Mouse (Mus musculus): ENCODE measurements around the gene Pkp4.
A peak's percentile ranks its signal among the peaks of the same experiment; 100 is the strongest.

Gene Pkp4

DNA sequence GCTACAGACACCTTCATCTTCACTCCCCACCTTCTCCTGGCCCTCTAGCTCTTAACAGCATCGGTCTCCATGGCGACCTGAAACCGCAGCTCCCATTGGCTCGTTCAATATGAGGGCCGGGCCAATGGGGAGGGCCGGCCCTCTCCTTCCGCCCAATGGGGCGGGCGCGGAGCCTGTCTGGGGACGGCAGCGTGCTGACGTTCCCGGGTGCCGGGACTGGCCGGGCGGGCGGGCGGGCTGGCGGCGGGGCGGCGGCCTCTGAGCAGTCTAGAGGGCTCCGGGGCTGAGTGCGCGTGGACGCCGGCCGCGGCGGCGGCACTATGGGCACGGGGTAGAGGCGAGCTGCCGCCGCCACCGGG, at the start of gene Pkp4, which contains the start of gene Ccdc148:
Gene Pkp4, plus strand, starts transcription at position 246 of the 359 bp plus-strand sequence.
Gene Ccdc148, minus strand, starts transcription at position 79 of the 359 bp plus-strand sequence.
- DNase-seq (ENCODE audit: low spot score) = peak; percentile 86

DNA sequence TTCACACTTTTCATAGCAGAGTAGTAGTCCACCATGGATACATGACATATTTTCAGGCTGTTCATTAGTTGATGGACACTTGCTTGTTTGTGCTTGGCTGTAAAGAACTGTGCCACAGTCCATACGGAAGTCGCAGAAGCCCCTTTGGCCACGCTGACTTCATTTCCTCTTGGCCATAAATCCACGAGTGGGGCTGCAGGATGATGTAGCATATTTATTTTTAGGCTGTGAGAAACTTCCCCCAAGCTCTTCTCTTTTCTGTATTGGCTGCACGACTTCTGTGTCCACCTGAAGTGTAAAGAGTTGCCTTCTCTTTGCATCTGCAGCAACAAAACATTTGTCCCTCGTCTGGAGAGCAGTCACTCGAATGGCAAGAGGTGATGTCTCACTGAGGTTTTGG, 31.6 kb upstream of the Pkp4 start:
- DNase-seq (ENCODE audit: low spot score) = no peak

DNA sequence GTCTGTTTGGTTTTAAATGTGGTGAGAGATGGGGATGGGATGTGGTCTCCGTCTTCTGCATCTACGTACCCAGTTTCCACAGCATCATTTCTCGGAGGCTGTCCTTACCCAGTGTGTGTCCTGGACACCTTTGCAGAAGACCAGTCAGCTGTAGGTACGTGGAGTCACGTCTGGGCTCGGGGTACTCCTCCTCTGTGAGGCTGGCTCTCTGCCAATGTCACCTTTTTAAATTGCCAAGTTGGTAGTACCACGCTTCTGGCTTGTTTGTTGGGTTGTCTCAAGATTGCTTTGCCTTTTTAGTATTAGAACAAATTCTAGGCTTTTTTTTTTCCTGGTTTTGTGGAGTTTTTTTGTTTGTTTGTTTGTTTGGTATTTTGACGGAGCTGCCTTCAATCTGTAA, 30.8 kb upstream of the Pkp4 start:
- no peak for DNase-seq (ENCODE audit: low spot score)

DNA sequence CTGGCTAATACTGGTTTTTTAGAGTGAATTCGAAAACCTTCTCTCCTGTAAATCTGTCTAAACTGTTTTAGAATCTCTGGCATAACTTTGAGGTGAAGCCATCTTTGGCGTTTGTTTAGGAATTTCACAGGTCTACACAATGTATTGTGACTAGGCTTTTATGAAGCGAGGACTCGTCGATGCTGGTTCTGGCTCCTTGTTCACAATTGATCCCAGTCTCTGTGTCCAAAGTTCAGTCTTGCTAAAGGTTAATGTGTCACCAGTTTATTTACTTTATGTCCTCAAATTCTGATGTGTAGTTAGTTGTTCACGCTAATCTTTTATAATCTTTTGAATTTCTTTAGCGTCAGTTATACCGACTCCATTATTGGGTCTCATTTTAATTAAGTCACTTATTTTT, 29.6 kb upstream of the Pkp4 start:
- DNase-seq (ENCODE audit: low spot score) = no peak

DNA sequence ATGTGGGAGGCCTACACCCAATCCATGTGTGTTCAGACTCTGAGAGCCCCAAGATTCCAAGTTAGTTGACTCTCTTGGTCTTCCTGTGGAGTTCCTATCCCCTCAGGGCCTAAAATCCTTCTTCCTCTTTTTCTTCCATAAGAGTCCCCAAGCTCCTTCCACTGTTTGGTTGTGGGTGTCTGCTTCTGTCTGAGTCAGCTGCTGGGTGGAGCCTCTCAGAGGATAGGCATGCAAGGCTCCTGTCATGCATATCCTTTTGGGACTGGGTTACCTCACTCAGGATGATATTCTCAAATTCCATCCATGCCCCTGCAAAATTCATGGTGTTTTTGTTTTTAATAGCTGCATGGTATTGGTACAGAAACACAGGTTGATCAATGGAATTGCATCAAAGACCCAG, 5.2 kb upstream of the Pkp4 start:
- no peak for DNase-seq (ENCODE audit: low spot score)

DNA sequence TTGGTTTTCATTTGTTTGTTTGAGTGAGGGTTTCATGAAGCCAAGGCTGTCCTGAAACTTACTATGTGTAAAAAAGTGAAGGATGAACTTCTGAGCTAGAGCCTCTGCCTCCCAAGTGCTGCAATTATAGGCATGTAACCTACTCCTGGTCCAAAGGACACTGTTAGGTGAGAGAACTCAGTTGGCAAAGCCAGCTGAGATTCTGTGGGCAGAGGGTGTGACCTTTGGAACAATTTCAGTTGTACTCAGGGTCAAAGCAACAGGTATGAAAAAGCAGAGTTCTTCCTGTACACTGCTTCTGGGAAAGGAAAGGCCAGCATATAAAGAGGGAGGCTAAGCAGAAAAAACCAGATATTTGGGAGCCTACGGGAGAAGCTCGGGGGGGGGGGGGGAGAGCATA, 2.5 kb upstream of the Pkp4 start:
- DNase-seq (ENCODE audit: low spot score) = no peak

DNA sequence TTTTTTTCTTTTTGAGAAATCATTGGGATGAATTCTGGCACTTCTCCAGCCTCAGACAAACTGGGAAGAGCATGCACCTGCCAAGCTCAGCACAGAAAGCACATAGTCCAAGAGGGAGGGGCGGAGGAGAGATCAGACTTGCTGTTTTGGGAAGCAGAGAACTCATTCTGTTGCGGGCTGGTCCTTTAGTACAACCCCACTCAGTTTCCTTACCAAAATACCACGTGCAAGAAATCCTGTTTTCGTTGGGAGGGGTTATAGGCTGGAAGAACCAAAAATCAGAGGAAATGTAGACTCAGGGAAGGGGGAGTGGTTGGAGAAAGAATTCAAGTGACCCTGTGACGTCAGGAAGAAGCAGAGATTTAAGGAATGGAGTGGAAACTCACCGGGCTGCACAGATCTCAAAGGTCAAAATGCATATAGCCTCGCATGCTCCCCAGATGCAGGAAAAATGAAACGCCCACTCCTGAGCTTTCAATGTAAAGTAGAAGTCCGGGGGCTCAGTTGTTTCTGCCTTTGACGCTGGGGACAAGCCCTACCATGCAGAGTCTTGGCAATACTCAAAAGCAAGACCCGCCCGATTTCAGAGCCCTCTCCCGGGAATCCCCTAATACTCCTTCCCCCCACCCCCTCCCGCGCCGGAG, 567 bp upstream of the Pkp4 start:
- DNase-seq (ENCODE audit: low spot score) = no peak

DNA sequence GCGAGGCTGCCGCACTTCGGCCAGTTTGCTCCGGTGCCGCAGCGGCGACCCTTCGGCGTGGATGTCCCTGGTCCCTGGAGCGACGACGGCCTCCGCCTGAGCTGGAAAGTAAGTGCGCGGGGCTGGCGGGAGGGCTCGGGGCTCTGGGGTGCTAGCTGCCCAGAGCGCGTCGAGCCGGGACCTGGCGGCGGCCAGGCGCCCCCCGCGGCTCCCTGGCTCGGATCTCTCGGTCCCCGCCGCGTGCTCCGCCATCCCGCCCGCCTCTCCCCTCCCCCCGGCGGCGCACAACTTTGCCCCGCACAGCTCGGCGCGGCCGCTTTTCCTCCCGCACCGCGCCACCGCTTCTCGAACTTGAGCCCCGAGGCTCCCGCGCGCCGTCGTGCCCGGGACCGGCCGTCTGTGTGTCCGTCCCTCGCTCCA, 381 bp downstream of the Pkp4 start:
- DNase-seq (ENCODE audit: low spot score) = peak; percentile 5

DNA sequence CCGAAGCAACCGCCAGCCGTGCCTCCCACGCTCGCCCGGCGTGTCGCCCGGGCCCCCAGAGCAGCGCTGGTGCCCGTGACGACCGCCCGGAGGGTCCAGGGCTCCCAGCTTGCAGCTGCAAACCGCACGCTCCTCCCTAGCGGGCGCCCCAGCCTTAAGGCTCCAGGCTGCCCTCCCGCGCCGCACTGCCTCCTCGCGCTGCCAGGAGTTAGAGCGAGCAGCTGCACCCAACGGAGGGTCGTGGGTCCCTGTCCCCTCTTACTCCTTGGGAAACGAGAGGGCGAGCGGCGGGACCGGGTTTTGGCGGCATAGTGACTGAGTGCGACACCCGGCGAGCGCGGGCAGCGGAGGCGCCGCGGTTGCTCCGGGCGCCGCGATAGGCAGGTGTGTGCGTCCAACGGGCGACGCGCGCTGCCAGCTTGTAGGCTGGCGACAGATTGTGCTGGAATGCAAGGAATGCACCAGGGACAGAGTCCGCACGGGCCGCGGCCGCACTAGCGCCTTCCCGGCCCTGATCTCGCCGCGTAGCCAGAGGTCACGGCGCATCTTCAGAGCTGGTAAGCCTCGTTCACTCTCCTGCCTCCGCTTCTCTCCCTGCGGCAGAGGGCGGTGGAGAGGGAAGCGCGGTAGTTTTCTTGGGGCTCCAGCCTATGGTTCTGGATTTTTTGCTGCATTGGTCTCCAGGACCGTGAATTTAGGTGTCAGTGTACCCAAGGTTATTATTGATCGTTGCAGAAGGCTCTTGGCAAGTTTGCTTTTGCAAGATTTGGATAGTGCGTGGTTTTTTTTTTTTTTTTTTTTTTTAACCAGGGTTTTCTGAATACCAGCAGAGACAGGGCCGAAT, 1.0 kb downstream of the Pkp4 start:
- DNase-seq (ENCODE audit: low spot score) = peak; percentile 38

DNA sequence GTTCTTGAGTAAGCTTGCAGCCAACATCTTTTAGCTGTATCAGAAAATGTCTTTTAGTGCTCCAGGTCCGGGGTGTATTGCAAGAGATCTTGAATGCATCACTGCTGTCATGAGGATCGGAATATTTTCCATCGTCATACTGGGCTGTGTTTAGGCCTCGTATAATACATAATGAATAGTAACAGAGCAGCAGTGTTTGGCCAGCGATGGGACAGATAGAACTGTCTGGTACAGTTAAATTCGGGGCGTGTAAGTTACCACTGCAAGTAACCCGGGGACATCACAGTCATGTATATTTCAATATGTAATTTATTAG, 1.6 kb downstream of the Pkp4 start:
- no peak for DNase-seq (ENCODE audit: low spot score)

DNA sequence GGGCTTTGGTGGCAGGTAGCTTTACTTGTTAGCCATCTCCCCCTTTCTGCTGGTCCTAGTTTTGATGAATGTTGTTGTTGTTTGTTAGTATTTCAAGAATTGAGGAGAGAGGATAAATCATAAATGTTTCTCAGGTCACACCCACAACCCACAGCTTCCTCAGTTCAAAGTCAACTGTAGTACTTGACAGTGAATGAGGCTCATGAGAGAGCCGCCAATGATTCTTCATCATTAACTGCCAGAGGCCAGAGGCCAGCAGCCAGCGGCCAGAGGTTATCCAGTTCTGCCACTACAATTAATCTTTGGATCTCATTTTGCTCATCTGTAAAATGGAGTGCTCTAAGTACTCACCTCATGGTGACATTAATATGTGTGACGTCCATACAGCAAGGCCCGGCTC, 6.3 kb downstream of the Pkp4 start:
- no peak for DNase-seq (ENCODE audit: low spot score)

DNA sequence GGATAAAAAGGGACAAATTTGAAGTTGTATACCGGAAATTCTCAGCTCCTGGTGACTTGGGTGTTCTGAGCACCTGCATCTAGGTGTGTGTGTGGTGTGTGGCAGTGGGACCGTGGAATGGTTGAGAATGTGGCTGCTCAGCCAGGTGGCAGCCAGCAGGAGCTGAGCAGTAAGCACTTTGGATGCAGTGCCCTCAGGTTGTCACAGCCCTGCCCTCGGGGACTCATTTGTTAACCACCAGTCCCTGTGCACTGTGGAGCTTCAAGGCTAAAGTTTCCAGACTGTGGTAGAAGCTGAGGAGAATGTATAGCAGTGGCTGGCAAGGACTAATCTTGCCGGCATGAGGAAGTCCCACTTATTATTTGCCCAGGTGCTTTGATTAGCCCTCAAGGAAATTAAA, 7.2 kb downstream of the Pkp4 start:
- DNase-seq (ENCODE audit: low spot score) = no peak

DNA sequence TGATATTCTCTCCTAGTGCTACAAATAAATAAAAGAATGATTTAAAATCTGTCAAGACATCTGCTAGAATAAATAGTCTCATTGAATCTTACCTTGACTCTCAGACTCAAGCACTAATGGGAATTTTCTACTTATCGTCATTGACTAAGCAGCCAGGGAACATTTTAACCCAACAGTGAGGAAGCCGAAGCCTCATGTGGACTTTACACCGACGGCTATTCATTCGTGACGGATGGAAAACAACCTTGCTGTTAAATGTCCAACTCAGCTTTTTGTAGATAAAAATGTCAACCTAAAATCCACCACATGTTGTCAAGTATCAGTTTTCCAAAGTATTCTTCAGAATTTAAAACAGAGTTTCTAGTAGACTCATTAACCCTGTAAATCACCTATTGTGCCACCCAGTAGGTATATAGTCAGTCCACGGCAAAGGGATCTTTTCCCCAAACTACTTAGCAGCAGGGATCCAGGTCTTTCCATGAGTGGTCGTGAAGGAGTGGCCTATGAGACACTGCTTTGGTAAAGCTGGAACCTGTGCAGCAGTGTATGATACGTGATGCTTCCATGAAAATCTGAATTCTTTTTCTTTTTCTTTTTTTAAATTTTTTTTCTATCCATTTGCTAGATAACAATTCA, 9.0 kb downstream of the Pkp4 start:
- DNase-seq (ENCODE audit: low spot score) = no peak

DNA sequence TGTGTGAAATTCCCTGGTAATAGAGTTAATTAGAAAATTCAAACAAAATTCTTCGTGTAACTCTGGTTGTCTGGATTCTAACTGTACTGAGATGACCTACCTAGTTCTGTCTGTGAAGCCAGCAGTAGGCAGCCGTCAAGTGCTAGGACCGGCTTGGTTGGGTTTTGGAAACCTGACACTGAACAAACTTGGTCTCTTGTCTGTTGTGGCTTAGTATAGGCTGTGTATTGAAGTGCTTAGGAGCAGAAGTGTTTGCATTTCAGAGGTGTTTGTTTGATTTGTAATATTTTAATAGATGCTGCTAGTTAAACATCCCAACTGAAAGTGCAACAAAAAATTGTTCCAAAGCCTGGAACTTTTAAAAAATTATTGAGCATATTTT, 9.5 kb downstream of the Pkp4 start:
- DNase-seq (ENCODE audit: low spot score) = no peak

DNA sequence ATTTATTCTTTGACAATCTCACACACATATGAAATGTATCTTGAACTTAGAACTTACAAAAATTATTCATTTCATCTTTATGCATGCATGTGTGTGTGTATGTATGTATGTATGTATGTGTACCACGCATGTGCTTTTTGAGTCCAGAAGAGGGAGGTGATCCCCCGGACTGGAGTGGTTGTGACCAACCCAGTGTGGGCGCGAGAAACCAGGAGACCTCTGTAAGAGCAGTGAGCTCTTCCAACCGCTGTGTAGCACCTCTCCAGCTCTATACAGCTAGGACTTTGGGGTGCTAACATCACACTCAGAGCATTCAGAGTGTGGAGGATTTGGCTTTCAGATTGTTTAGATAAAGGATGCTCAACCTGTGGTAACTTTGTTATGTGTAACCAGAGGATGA, 9.9 kb downstream of the Pkp4 start:
- no peak for DNase-seq (ENCODE audit: low spot score)

DNA sequence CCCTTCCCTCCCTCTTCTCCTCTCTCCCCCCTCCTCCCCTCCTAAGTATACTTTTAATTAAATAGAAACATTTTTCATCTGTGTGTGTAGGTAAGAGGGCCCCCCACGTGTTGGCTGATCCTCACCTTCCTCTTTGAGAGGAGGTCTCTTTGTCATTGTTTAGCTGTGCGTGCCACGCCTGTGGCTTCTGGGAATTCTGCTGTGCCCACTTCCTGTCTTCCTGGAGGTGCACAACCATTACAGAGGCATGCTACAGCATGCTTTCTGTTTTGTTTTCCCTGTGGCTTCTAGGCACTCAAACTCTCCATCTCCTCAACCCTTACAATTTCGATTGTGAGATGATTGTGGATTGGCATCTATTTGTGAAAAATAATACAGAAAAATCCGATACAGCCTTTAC, 10.9 kb downstream of the Pkp4 start:
- DNase-seq (ENCODE audit: low spot score) = no peak

DNA sequence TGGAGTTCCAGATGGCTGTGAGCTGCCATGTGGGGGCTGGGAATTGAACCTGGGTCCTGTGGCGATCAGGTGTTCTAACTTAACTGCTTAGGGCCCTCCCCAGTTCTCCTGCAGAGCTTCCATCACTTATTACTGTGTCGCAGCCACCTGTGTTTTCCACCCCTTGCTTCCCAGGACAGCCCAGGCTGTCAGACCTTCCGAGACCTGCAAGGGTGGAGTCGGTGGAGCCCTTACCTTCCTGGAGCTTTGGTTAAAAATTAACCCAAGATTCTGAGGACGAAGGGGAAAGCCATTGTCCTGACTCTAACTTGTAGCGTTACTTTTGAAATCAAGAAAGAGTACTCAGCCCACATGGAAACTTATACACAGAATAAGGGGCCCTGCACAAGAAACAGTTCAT, 15.3 kb downstream of the Pkp4 start:
- no peak for DNase-seq (ENCODE audit: low spot score)

DNA sequence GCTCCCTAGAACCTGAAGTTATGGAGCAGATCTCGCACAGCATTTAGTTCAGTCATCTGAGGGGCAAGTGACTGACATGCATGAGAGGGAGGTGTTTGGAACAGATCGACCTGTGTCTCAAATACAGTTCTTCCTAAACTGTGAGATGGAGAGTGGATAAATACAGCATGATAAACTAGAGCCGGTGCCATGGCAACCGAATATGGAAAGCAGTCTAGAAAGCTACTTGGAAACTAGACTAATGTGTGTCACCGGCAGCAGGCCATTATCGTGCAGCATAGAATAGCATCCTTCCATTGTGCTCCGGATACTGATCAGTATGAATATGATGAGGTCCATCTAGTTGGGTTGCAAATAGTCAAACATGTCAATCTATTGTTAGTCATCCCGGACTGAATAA, 17.5 kb downstream of the Pkp4 start:
- DNase-seq (ENCODE audit: low spot score) = no peak

DNA sequence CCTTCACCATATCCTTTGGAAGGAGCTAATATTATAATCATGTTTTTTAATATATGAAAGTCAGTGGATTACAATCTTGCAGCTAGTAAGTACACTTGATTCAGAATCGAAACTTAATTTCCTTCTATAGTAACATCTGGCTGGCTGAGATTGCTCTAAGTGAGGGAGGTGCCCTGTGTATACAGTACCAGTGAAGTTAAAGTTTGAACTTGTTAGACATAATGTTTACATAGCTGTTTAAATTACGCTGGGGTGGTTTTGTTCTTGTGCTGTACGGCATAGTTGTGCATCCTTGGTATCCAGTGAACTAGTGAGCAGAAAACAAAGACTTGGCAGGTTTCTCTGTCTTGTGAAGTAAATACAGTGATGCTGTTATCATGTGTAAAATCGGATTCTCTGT, 18.3 kb downstream of the Pkp4 start:
- DNase-seq (ENCODE audit: low spot score) = no peak

DNA sequence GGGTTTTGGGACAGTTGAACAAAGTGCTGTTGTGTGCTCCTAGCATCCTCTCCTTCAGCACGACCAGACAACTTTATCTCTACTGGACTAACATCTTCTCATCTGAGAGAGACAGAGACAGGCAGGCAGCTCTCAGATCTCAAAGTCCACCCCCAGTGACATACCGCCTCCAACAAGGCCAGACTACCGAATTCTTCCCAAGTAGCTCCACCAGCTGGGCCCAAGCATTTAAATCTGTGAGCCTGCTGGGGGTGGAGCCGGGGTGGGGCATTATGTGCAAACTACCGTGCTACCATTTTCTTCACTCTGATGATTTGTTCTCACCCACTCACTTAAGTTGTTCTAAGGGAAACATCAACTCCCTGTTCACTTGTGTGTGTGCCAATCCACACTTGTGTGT, 18.8 kb downstream of the Pkp4 start:
- DNase-seq (ENCODE audit: low spot score) = no peak

DNA sequence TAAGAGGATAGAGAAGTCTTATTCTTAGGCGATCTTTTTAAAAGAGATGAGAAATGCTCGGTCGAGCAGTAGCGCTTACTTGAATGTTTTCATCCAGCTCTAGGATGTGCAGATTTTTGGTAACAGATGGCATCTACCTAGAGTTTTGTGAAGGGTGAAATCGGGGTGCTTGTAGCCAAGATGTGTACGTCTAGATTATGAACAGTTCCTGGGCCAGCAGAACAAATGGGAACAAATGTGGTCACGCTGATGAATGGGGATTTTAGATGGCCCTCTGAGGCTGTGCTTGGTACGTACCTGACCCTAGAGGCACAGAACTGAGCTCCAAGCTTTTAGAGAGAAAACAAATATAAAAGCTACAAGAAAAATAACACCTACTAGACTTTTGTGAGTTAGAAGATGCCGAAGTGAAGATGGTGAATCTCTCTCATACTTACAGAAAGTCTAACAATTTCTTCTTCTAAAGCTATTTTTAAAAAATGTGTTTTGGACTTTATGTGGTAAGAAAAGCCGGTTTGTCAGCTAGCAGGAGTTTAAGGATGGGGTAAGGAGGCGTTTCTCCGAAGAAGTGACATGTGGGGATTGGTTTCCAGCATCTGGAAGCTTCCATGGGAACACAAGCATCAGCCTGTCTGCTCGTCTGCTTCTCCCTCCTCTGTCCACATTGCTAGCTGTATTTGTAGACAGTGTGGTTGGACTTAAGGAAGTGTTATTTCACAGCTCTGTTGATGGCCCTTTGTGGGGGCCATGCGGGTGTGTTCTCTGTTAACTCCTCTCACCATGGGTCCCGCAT, 20.9 kb downstream of the Pkp4 start:
- no peak for DNase-seq (ENCODE audit: low spot score)

DNA sequence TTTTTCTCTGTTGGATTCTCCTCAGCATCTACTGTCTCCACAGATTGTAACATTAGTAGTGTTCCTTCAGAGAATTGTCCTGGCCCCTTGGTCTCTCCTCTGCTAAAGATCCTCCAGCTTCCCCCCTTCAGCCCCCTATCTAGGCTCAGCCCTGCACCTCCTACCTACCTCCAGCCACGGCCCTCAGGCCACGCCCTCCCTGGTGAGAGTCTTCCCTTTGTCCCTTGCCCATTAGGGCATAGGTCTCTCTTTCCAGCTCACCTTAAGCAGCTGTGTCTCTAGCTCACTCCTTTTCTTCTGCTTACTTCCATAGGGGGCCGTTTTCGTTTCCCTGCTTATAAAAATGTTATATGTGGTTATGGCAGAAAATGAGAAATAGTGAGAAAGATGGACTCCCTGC, 22.9 kb downstream of the Pkp4 start:
- DNase-seq (ENCODE audit: low spot score) = no peak
